Mouse (Mus musculus) midbrain, postnatal 0 days (tissue): ENCODE measurements at regions not wholly inside any gene's neighbourhood (a gene's known extent, or its start where the extent isn't known, plus 50 kb on each side); places are given as distances from the start of the nearest gene placed in this dataset.

Experiments
- ATAC-seq: fragments of 200-750 bp; cut with Nextera tagmentation; 2 replicates; pipeline ENCODE4 v1.8.0; 2017; ENCODE audit warnings: moderate number of reproducible peaks, mild to moderate bottlenecking, moderate TSS enrichment, moderate library complexity; ENCODE audit not compliant: low FRiP score
- DNase-seq: peaks from one replicate; pipeline ENCODE4 v3.0.0-alpha.2; 2015; ENCODE audit warnings: low spot score
- H3K27ac ChIP-seq: fragments of 300-500 bp; sonication (generic); 2 replicates; pipeline ENCODE4 v1.5.1; 2014; ENCODE audit warnings: low read depth, mild to moderate bottlenecking, low read length, mixed read lengths
- H3K27me3 ChIP-seq: fragments of 300-500 bp; sonication (generic); 2 replicates; pipeline ENCODE4 v1.6.1; 2014; ENCODE audit warnings: low read length, control low read depth, mixed read lengths; ENCODE audit not compliant: insufficient read depth
- H3K36me3 ChIP-seq: fragments of 300-500 bp; sonication (generic); 2 replicates; pipeline ENCODE4 v1.6.1; 2014; ENCODE audit warnings: low read length, control low read depth, mixed read lengths; ENCODE audit not compliant: insufficient read depth
- H3K4me1 ChIP-seq: fragments of 300-500 bp; sonication (generic); 2 replicates; pipeline ENCODE4 v1.6.1; 2014; ENCODE audit warnings: mild to moderate bottlenecking, control low read depth, antibody characterized with exemption, low read length, mixed read lengths; ENCODE audit not compliant: insufficient read depth
- H3K4me2 ChIP-seq: fragments of 300-500 bp; sonication (generic); 2 replicates; pipeline ENCODE4 v1.6.1; 2014; ENCODE audit warnings: low read depth, mild to moderate bottlenecking, low read length, mixed read lengths; ENCODE audit not compliant: poor library complexity, severe bottlenecking
- H3K4me3 ChIP-seq: fragments of 300-500 bp; sonication (generic); 2 replicates; pipeline ENCODE4 v1.5.1; 2014; ENCODE audit warnings: low read depth, mild to moderate bottlenecking, low read length, moderate library complexity
- H3K9ac ChIP-seq: fragments of 300-500 bp; sonication (generic); replicated peaks from 2 replicates; pipeline ENCODE4 v1.6.1; 2014; ENCODE audit warnings: mild to moderate bottlenecking, low read length, moderate library complexity, mixed read lengths; ENCODE audit not compliant: poor library complexity, severe bottlenecking
- H3K9me3 ChIP-seq: fragments of 300-500 bp; sonication (generic); 2 replicates; pipeline ENCODE4 v1.6.1; 2016; ENCODE audit warnings: low read length, control low read depth
- CTCF ChIP-seq: IDR thresholded peaks from 2 replicates; pipeline ENCODE4 v1.5.1; 2016; ENCODE audit warnings: antibody characterized with exemption, mild to moderate bottlenecking
- WGBS: fragments of 180-500 bp; shearing (Covaris S2); extraction: QIAGEN DNeasy Blood & Tissue Kit; methylation state at CpG from one replicate; pipeline ENCODE4 v1.1.7; 2014; 5-methylcytosine and 5-hydroxymethylcytosine counted together

- Histone ChIP-seq H3K9ac (no peak overlapping the region), H3K9me3 (no peaks in the 10 kb centered on the region), H3K36me3 (no peaks in the 10 kb centered on the region), H3K27ac (no peak overlapping the region), H3K27me3 (no peaks in the 10 kb centered on the region), H3K4me3 (no peak overlapping the region), H3K4me2 (no peak overlapping the region), H3K4me1 (no peaks in the 10 kb centered on the region)
- no peak for TF ChIP-seq CTCF
- no peak for DNase-seq
- ATAC-seq, result no peak
- WGBS, result 90% methylated on average over 2 of the region's 2 CpGs
Observed at GRCm38 (mm10) chr1:185049980-185050379, 50.6 kb upstream of the Mark1 start.
